Mouse (Mus musculus) layer of hippocampus, postnatal 25 days (tissue): Measurements from ENCODE around the gene Syngr4. TPM values are rescaled to one million over a fixed set of nuclear protein-coding genes. Genes with fewer than 3 reads are reported as not detected.
"Not testable (repeated sequence)": the region's sequence is repeated elsewhere in the genome, so short reads cannot be mapped to it uniquely, and the experiment has no call there.

Experiments
- DNase-seq, 2 experiments: peaks; one replicate each; pipeline ENCODE4 v3.0.0; 2022; ENCODE audit warnings: mixed read lengths in 2 of 2, low spot score in 1 of 2; ENCODE audit errors: extremely low spot score in 1 of 2
- total RNA-seq, 2 experiments: library from RNA; stranded (reverse); gene quantifications; 2 replicates each; pipeline ENCODE4 v1.2.3; 2021

Gene Syngr4
- total RNA-seq, 2 experiments from 2014 or later = not detected

DNA sequence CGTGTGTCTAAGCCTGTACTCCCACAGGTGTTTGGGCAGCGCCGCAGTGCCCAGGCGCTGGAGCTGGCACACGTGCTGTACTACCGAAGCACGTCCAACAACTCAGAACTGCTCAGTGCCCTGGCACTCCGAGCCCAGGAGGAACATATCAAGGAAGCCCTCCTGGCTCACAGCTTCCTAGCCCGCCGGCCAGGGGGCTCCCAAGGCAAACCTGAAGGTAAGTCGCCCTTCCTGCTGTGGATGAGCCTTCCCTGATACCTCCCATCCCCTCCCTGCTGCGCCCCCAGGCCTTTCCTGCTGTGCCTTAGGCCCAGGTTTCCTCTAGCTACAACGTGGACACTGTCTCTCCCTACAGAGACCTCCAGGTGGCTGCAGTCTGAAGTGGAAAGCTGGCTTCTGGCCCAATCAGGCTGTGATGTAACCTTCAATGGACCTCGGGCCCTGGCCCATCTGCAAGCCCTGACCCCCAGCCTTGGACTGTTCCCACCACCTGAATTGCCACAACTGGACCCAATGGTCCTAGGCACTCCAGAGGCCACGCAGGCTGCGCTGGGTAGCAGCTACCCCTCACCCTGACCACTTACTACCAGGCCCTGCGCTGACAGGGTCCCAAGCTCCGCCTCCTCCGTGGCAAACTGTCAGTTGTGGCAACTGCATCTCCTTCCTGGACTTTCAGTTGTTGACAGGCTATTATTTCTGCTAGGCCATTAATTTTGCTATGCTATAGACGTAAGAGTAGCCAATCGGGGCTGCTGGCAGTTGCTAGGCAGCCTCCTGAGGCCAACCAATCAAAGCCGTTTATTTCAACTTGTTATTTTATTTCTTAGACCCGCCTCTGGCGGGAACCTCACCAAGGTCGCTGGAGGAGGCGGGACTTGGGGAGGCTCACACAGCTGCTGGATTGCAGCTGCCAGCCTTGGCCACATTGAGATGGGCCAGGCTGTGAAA lies 19.8 kb upstream of the Syngr4 start:
- DNase-seq = peak in 1 of 2 experiments; percentile 47

DNA sequence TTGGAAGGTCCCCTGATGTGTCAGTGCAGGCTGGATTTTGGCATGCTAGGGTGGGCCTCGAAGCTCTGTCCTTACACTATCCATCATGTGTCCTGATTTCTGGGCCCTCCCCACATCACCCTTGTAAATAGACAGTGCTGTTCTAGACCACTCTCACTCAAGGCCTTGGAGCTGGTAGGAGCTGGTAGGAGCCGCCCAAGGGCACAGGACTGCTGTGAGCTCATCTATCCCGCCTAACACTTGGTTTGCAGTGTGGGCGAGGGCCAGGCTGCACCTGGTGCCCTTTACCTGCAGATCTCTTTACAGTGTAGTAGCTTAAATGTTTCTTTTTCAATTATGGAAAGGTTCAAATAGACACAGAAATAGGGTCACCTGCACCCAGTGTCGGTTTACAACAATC lies 18.5 kb upstream of the Syngr4 start:
- DNase-seq = no peak

GRCm38 (mm10) chr7:45914067-45914466 lies 17.6 kb upstream of the Syngr4 start:
- no peak for DNase-seq

DNA sequence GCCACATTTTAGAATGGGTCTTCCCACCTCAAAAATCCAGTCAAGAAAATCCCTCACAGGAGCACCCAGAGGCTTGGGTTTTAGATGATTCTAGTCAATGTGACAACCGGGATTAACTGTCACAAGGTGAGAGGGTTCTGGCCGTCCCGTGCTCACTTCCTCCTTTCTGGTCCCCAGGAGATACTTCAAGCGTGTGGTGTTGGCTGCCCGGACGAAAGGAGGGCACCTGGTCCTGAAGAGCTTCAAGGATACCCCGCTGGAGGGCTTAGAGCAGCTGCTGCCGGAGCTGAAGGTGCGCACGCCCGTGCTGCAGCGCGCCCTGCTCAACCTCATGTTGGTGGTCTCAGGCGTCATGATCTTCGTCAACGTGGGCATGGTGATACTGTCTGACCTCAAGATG lies 12.6 kb upstream of the Syngr4 start:
- no peak for DNase-seq

- no peak for DNase-seq
Measured at GRCm38 (mm10) chr7:45908384-45908783, 11.9 kb upstream of the Syngr4 start.

DNA sequence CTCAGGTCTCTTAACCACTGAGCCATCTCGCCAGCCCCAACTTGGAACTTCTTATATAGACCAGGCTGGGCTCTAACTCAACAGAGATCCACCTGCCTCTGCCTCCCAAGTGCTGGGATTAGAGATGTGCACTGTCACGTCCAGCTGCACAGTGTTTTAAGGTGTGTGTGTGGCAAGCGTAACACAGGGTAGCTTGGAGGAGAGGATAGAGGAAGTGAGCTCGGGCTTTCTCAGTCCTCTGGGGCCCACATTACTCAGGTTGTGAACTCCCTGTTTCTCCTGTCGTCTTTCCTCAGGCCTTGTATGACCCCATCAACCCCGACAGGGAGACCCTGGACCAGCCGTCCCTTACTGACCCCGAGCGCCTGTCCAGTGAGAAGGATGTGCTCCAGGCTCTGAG lies 10.1 kb upstream of the Syngr4 start:
- no peak for DNase-seq

DNA sequence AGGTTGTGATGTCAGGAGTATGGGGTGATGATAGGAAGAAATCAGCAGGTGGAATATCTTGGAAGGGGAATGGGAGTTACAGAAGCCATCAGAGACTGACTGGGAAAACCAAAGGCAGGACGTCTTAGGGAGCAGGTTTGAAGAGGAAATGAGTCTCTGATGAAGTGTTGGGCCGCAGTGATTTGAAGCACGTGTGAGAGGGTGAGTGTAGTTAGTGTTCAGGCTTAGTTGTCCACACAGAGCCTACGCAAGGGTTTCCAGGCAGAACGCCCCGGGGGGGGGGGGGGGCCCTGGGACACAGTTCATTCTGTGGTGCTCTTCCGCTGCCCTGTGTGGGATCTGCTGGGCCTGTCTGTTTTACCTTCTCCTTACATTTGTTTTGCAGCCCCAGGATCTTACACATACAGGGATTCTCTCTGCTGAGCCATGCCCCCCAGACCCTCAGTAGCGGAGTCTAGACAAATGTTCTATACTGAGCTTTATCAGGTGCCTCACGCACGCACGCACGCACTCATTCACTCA lies 6.0 kb upstream of the Syngr4 start:
- DNase-seq = no peak

GRCm38 (mm10) chr7:45901562-45901961 lies 5.0 kb upstream of the Syngr4 start:
- DNase-seq = no peak

DNA sequence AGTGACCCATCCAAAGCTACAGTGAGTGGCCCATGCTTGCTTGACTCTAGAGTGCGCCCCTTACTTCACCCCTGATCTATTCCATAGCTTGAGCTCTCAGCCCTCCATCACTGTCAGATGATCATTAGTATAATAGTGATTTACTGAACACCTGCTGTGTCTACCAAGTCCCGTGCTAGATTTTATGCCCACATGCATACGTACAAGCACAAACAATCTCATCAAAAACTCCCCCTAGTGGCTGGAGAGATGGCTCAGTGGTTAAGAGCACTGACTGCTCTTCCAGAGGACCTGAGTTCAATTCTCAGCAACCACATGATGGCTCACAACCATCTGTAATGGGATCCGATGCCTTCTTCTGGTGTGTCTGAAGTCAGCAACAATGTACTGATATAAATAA lies 1.6 kb upstream of the Syngr4 start:
- DNase-seq = not testable (repeated sequence)

GRCm38 (mm10) chr7:45897258-45897757 lies 794 bp upstream of the Syngr4 start:
- DNase-seq = peak in 1 of 2 experiments; percentile 44

- DNase-seq = no peak
Measured at GRCm38 (mm10) chr7:45895931-45896516, 490 bp downstream of the Syngr4 start.

- DNase-seq = no peak
Measured at GRCm38 (mm10) chr7:45892651-45893050, 3.9 kb downstream of the Syngr4 start.

DNA sequence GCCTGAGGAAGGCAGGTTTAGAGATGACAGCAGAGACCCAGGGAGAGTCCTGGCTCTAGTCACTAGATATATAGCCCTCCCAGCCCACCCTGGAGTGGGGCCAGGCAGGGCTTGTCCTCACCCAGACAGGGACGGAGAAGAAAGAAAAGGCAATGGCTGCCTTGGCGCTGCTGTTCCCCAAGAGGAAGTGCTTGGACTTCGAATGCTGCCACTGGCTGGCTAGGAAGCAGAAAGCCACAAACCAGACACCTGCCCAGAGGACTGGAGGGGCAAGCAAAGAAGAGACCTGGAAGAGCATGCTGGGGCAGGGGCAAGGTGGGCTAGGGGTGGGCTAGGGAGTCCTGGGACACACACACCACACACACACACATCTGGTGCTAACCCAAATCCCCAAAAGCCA lies 9.3 kb downstream of the Syngr4 start:
- no peak for DNase-seq

DNA sequence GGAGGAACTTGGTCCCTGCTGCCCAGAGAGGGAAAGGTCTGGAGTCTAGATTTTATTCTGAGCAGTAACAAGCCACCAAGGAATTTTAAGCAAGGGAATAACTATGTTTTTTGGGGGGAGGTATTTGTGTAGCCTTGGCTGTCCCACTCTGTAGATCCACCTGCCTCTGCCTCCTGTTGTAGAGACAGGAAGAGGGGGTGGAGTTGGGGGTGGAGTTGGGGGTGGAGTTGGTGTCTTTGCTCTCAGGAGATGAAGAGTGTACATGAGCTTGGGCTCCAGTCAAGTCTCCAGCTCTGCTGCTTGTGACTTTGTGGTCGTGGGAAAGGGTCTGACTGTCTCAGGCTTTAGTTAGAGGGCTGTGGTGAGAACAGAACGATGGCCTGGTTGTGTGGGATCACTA lies 15.5 kb downstream of the Syngr4 start:
- no peak for DNase-seq

DNA sequence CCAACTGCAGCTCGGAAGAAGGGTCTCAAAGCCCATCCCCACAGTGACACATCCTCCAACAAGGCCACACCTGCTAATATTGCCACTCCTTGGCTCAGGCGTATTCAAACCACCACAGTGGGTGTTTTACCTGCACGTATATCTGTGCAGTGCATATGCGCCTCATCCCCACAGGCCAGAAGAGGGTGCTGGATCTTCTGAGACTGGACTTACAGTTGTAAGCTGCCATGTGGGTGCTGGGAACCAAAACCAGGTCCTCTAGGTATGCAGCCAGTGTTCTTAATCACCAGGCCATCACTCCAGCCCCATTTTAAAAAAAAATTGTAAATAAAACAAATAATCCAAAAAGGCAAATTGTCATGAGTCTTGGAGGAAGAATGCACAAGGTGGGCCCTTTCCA lies 16.0 kb downstream of the Syngr4 start:
- no peak for DNase-seq

DNA sequence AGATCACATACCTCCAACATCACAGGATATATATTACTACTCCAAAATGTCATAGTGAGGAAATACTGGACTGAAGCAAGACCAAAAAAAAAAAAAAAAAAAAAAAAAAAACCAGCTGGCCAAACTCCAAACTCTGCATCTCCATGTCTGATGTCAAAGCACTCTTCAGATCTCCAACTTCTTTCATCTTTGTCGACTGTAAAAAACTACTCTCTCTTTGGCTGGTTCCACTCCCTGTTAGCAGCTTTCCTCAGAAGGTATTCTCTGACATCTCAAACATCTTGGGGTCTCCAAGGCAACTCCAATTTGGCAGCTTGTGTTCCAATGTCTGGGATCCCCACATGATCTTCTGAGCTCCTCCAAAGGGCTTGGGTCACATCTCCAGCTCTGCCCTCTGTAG lies 18.2 kb downstream of the Syngr4 start, which contains the start of gene Grin2d:
Grin2d (minus strand) TSS at position 101 of the 400 bp plus-strand sequence.
- DNase-seq = not testable (repeated sequence)

DNA sequence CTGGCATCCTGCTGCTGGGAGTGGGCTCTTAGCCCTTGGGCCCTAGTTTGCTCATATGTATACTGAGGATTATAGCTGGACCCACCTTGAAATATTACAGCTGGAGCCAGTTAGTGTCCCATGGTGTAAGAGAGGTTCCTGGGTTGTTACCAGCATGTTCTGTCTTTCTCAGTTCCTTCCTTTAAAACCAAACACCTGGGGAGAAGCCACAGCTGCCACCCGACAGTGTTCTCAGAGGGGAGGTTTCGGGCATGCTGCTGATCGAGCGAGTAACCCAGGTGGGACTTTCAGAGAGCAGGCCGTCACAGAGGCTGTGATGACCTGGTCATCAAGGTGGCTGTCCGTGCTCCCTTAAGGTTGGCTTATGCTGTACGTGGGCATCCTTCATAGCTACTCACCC lies 19.6 kb downstream of the Syngr4 start:
- no peak for DNase-seq

DNA sequence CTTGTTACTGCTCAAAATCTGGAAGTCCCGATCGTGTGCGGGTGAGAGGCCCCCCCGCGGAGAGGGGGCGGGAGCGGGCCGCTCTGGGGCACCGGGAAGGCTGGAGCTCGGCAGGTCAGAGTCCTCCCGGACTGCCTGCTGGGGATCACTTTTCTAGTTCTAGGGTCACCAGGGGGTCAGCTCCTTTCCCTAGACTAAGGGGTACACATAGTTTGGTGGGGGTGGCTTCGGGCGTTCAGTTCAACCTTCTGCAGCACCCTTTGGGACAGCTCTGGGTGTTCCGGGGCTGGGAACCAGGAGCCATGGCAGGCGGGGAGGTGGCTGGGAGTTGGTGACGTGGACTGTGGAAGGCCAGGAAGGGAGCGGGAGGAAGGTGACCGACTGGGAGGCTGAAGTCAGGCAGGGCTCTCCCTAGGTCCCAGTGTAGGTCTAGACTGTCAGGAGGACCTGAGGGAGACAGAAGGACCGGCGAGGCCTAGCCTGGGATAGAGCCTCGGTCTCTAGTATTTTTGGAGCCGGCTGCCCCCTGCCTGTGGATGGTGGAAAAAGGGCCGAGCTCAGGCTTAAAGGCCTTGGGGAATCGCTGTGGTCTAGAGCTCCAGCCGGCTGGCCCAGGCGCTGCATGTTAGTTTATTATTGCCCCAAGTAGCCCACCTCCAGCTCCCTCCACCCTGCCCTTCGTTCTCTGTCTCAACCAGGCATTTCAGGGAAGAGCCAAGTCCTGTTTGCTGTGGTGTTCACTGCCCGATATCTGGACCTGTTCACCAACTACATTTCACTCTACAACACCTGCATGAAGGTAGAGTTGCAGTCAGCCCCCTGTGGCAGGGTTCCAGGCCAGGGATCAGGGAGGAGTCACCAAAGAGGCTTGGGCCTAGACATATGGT lies 23.2 kb downstream of the Syngr4 start:
- peak; percentile 40 to 54 for DNase-seq

DNA sequence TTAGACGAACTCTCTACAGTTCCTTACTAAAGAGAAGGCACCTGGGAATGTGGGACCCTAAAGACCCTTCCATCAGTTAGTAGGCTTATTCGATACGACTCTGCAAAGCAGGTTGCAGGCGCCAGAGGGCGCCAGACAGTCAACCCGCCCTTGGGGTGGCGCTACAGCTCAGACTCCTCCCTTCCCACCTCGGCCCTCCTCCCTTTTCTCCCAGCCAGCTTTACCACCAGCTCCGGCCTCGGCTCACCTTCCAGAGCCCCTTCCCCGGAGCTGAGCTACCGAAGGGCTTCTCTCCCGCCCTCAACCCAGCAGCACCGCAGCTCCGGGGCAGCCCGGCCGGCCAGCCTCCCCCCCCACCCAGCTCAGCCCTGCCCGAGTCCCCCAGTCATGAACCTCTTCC lies 23.9 kb downstream of the Syngr4 start, which contains the start of gene Kdelr1:
Kdelr1 (plus strand) TSS at position 149 of the 400 bp plus-strand sequence.
- peak; percentile 90 to 95 for DNase-seq
